Mouse (Mus musculus) E14TG2a.4 (cell line): ENCODE results near the gene Rybp.

Experiments used
- CTCF ChIP-seq: conservative IDR thresholded peaks from 2 replicates; pipeline ENCODE4 v1.5.1; 2014; ENCODE audit warnings: low read length
- NANOG ChIP-seq: IDR thresholded peaks from 2 replicates; pipeline ENCODE4 v1.6.1; 2014; ENCODE audit warnings: borderline replicate concordance, low read length, mixed read lengths

- no peak for TF ChIP-seq NANOG
- no peak for TF ChIP-seq CTCF
These were observed 5.1 kb upstream of the Rybp start for GRCm38 (mm10) chr6:100292411-100292810.
